Mouse (Mus musculus) adrenal gland (tissue): ENCODE data around the gene Gm20489.

Source experiments
- intact Hi-C: fragments of 180-260 bp; cut with DNase I; formaldehyde crosslinking; loops from one replicate; pipeline ENCODE4 v1.15.1; 2025
- long read RNA-seq, 2 experiments: library from polyadenylated mRNA; unstranded; transcript quantifications; one replicate each; pipeline ENCODE4 v2.0.0; 2020; ENCODE audit warnings: borderline replicate concordance in 1 of 2; ENCODE audit not compliant: insufficient replicate concordance in 1 of 2

Gene Gm20489
- long read RNA-seq, experiment 1 = 0 reads
- long read RNA-seq, experiment 2 = 0 reads

GRCm38 (mm10) chrX:101268755-101269124, at the start of gene Gm20489:
Gene Gm20489, minus strand, starts transcription at chrX:101269023.
- intact Hi-C loops = no loop called here

GRCm38 (mm10) chrX:101313625-101314359, 45.0 kb upstream of the Gm20489 start:
- intact Hi-C loops = no loop called here

GRCm38 (mm10) chrX:101309299-101309698, 40.5 kb upstream of the Gm20489 start:
- intact Hi-C loops = no loop called here

- intact Hi-C loops = no loop called here
Observed at GRCm38 (mm10) chrX:101304646-101305045, 35.8 kb upstream of the Gm20489 start.

GRCm38 (mm10) chrX:101301654-101302053, 32.8 kb upstream of the Gm20489 start:
- intact Hi-C loops = no loop called here

- intact Hi-C loops = no loop called here
Observed at GRCm38 (mm10) chrX:101300427-101301030, 31.7 kb upstream of the Gm20489 start.

- intact Hi-C loops = no loop called here
Observed at GRCm38 (mm10) chrX:101299473-101300426, 30.9 kb upstream of the Gm20489 start.

GRCm38 (mm10) chrX:101299055-101299454, 30.2 kb upstream of the Gm20489 start, which contains the start of gene Nlgn3:
Gene Nlgn3, plus strand, starts transcription at chrX:101299168.
- intact Hi-C loops = no loop called here

GRCm38 (mm10) chrX:101290111-101290510, 21.3 kb upstream of the Gm20489 start:
- intact Hi-C loops = no loop called here

GRCm38 (mm10) chrX:101289037-101289436, 20.2 kb upstream of the Gm20489 start:
- intact Hi-C loops = no loop called here

GRCm38 (mm10) chrX:101288432-101288831, 19.6 kb upstream of the Gm20489 start:
- intact Hi-C loops = no loop called here

- intact Hi-C loops = loop anchor here (2.0 kb wide), 1 partner anchor 157 kb away; no protein-coding TSS in a partner anchor
Observed at GRCm38 (mm10) chrX:101287543-101287942, 18.7 kb upstream of the Gm20489 start.

- intact Hi-C loops = loop anchor here (2.0 kb wide), 1 partner anchor 155 kb away; no protein-coding TSS in a partner anchor
Observed at GRCm38 (mm10) chrX:101285953-101286670, 17.3 kb upstream of the Gm20489 start.

GRCm38 (mm10) chrX:101285534-101285933, 16.7 kb upstream of the Gm20489 start:
- intact Hi-C loops = no loop called here

- intact Hi-C loops = no loop called here
Observed at GRCm38 (mm10) chrX:101282813-101283212, 14.0 kb upstream of the Gm20489 start.

- intact Hi-C loops = no loop called here
Observed at GRCm38 (mm10) chrX:101273875-101274738, 5.3 kb upstream of the Gm20489 start, which contains the start of gene Med12. Gene Med12, plus strand, starts transcription at chrX:101274030.

GRCm38 (mm10) chrX:101273410-101273809, 4.6 kb upstream of the Gm20489 start:
- intact Hi-C loops = no loop called here

- intact Hi-C loops = no loop called here
Observed at GRCm38 (mm10) chrX:101268025-101268754, 633 bp downstream of the Gm20489 start, which contains the start of gene Il2rg. Gene Il2rg, minus strand, starts transcription at chrX:101268255.

- intact Hi-C loops = no loop called here
Observed at GRCm38 (mm10) chrX:101266631-101267030, 2.2 kb downstream of the Gm20489 start.
